Mouse (Mus musculus) spleen, adult 2 months (tissue): ENCODE measurements around the gene Tmprss9. TPM values are rescaled to one million over a fixed set of nuclear protein-coding genes. Genes with fewer than 3 reads are reported as not detected.

Experiments
- DNase-seq, 2 experiments: peaks; one replicate each; pipeline versions ENCODE4 v3.0.0 to v3.0.0-alpha.2; 2012 to 2021; ENCODE audit warnings: low spot score in 2 of 2, low read depth in 1 of 2
- H3K27ac ChIP-seq: fragments of 200-500 bp; 2 replicates; pipeline ENCODE4 v1.5.1; 2012; ENCODE audit warnings: low read length, inconsistent platforms; ENCODE audit not compliant: insufficient read depth
- H3K27me3 ChIP-seq: fragments of 200-500 bp; 2 replicates; pipeline ENCODE4 v1.6.1; 2012; ENCODE audit warnings: mild to moderate bottlenecking, moderate library complexity, low read length, inconsistent platforms; ENCODE audit not compliant: control insufficient read depth, insufficient read depth
- H3K36me3 ChIP-seq: fragments of 200-500 bp; 2 replicates; pipeline ENCODE4 v1.6.1; 2012; ENCODE audit warnings: mild to moderate bottlenecking, low read length, inconsistent platforms; ENCODE audit not compliant: control insufficient read depth, insufficient read depth
- H3K4me1 ChIP-seq: fragments of 200-500 bp; 2 replicates; pipeline ENCODE4 v1.6.1; 2011; ENCODE audit warnings: inconsistent platforms; ENCODE audit not compliant: control insufficient read depth, insufficient read depth, insufficient read length
- H3K4me3 ChIP-seq: fragments of 200-500 bp; 2 replicates; pipeline ENCODE4 v1.5.1; 2011; ENCODE audit warnings: mild to moderate bottlenecking, inconsistent platforms; ENCODE audit not compliant: insufficient read depth, insufficient read length; ENCODE audit errors: extremely low read depth
- CTCF ChIP-seq: fragments of 200-500 bp; IDR thresholded peaks from 2 replicates; pipeline ENCODE4 v1.5.1; 2011; ENCODE audit warnings: mild to moderate bottlenecking, inconsistent platforms; ENCODE audit not compliant: insufficient read depth, insufficient read length, insufficient replicate concordance; ENCODE audit errors: extremely low read depth
- POLR2A ChIP-seq: fragments of 200-500 bp; IDR thresholded peaks from 2 replicates; pipeline ENCODE4 v1.6.1; 2011; ENCODE audit warnings: low read depth, low read length, inconsistent platforms
- WGBS: fragments of 180-500 bp; shearing (Covaris S2); methylation state at CpG from one replicate; pipeline ENCODE4 v1.1.7; 2018; 5-methylcytosine and 5-hydroxymethylcytosine counted together
- polyA plus RNA-seq: library from polyadenylated mRNA; depleted of rRNA; stranded (reverse); fragments of >200 nt; gene quantifications from 2 replicates; pipeline ENCODE4 v1.2.3, GENCODE M21; 2012

Tmprss9 gene
- polyA plus RNA-seq, 1 experiment: 0.09 TPM

GRCm38 (mm10) chr10:80911891-80912290 lies 40.2 kb downstream of the Tmprss9 start:
- Histone ChIP-seq H3K4me3 (no peak overlapping the region), H3K27ac (no peak overlapping the region), H3K27me3 (no peaks in the 10 kb centered on the region), H3K4me1 (no peaks in the 10 kb centered on the region; the same call in 1 of the 2 replicates), H3K36me3 (peaks cover 1% of the 10 kb centered on the region; the same call in 1 of the 2 replicates)
- DNase-seq: no peak
- no peak for TF ChIP-seq CTCF
- no peak for TF ChIP-seq POLR2A

DNA sequence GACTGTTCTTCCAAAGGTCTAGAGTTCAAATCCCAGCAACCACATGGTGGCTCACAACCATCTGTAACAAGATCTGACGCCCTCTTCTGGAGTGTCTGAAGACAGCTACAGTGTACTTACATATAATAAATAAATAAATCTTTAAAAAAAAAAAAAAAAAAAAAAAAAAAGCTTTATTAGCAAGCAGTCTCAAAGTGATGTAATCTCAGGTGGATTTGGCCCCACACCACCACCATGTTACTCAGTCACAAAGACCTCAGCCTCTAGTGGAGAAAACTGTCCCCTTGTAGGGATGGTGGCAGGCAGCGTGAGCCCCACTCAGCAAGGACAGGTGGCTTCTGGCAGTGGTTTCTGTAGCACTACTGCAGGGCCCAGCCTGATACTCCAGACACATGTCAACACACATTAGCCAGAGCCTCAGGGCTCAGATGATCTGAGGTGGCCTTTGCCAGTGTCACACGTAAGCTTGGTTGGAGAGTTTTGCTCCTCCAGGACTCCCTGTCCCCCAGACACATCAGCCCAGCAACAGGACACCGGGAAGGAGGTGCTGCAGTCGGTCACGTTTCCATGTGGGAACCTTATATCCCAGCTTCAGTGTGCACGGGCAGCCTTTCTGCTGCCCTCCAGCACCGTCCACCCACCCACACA lies 41.8 kb downstream of the Tmprss9 start:
- TF ChIP-seq POLR2A (no peak), CTCF (no peak)
- H3K4me3 ChIP-seq: no peak overlapping the region
- 97% methylated on average over 7 of the region's 8 CpGs for WGBS
- H3K4me1 ChIP-seq: peaks cover 3% of the 10 kb centered on the region; the same call in 1 of the 2 replicates
- H3K27ac ChIP-seq: no peak overlapping the region
- H3K36me3 ChIP-seq: no peaks in the 10 kb centered on the region; the same call in 1 of the 2 replicates
- no peak for DNase-seq
- no peaks in the 10 kb centered on the region for H3K27me3 ChIP-seq

DNA sequence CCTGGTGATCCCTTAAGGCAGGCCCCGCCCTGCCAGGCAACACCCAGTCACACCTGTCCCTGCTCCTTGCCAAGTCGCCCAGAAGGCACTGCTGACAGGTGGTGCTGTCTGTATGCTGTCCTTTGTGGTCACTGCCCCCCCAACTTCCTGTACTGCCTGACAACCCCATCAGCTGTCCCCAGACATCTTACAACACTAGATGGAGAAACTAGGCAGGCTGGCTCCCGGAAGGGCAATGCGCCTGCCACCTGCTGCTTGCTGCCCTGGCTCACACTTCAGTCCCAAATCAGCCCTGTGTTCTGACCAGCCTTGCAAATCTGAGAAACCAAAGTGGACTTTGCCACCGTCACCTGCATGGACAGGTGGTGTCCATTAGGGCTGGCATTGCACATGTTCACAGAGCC lies 42.6 kb downstream of the Tmprss9 start:
- Histone ChIP-seq H3K27ac (no peak overlapping the region), H3K4me1 (peaks cover 3% of the 10 kb centered on the region; the same call in 1 of the 2 replicates), H3K36me3 (no peaks in the 10 kb centered on the region; the same call in 1 of the 2 replicates), H3K4me3 (no peak overlapping the region), H3K27me3 (no peaks in the 10 kb centered on the region)
- 64% methylated on average over 5 of the region's 5 CpGs for WGBS
- DNase-seq: no peak
- TF ChIP-seq CTCF: no peak

- Histone ChIP-seq H3K27me3 (no peaks in the 10 kb centered on the region), H3K4me3 (no peak overlapping the region), H3K36me3 (no peaks in the 10 kb centered on the region), H3K27ac (no peak overlapping the region), H3K4me1 (peaks cover 3% of the 10 kb centered on the region; the same call in 1 of the 2 replicates)
- WGBS: 73% methylated on average over 2 of the region's 2 CpGs
- no peak for TF ChIP-seq CTCF
- TF ChIP-seq POLR2A: no peak
- DNase-seq: no peak
Observed at GRCm38 (mm10) chr10:80915260-80915659, 43.6 kb downstream of the Tmprss9 start.

DNA sequence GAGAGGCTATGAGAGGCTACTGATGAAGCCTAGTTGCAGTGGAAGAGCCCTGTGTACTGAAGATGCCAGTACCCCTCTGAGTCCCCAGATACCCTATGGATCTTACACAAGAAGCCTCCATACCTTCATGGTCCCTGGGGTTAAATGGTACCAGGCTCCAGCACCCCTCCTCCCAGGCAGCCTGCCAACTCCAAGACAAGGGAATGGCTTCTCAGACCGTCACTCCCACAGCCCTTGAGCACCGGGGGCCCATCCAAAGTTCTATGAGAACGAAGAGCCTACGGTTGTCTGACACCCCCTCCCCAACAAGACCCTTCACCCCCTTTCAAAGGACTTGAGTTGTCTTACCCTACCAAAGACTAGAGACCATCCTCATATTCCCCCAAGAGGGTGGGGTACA lies 44.1 kb downstream of the Tmprss9 start:
- no peaks in the 10 kb centered on the region for H3K36me3 ChIP-seq
- WGBS: 93% methylated on average over 4 of the region's 4 CpGs

DNA sequence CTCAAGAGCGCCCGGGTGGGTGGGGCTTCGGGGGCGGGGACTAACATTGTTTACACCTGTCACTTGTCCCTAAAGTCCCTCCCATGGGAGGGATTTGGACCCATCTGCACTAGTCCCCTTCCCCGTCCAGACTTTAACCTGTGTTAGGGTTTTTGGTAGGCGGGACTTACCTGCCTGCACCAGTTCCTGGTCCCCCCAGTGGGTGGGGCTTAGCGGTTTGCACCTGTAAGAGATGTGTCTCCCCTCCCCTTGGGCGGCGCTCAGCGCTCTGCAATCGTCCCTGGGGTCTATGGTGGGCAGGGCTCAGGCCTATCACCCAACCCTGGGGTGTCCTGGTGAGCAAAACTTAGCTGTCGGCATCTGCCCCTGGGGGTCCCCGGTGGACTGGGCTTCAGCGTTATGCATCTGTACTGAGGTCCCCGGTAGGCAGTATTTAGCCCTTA lies 45.7 kb downstream of the Tmprss9 start:
- H3K27me3 ChIP-seq: no peaks in the 10 kb centered on the region
- no peak for TF ChIP-seq CTCF
- TF ChIP-seq POLR2A: no peak
- H3K4me1 ChIP-seq: peaks cover 3% of the 10 kb centered on the region; the same call in 1 of the 2 replicates
- no peak for DNase-seq
- no peak overlapping the region for H3K27ac ChIP-seq
- 4% methylated on average over 15 of the region's 15 CpGs for WGBS
- H3K36me3 ChIP-seq: no peaks in the 10 kb centered on the region
- H3K4me3 ChIP-seq: peak overlapping the region; percentile 81

More for the DNA sequence above, 44.1 kb downstream of the Tmprss9 start:
- Histone ChIP-seq H3K4me1 (peaks cover 3% of the 10 kb centered on the region; the same call in 1 of the 2 replicates), H3K4me3 (no peak overlapping the region), H3K27ac (no peak overlapping the region), H3K27me3 (no peaks in the 10 kb centered on the region)
- no peak for DNase-seq
- TF ChIP-seq POLR2A (no peak), CTCF (no peak)

DNA sequence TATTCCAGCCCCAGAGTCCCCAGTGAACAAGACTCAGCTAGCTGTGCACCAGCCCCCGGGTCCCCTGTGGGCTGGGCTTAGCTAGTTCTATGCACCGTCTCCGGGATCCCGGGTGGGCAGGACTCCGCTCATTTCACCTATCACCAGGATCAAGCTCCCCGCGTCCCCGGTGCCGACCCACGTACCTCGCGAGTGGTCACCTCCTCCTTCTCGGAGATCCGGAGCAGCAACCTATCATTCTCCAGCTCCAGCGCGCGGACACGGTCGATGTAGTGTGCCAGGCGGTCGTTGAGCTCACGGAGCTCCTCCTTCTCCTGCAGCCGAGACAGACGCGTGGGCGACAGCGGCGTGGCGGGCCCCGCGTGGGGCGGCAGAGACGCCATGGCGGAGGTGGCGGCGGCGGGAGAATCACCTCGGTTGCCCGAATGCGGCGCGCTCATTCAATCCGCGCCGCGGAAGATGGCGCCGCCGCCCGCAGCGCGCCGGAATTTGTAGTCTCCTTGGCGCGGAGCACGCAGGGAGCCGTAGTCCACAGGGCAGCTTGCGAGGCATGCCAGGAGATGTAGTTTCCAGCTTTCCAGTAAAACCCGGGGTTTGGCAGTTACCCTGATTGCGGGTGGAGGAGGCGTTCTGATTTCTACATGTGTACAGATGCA lies 46.3 kb downstream of the Tmprss9 start, which contains the start of gene Lmnb2:
Gene Lmnb2, minus strand, starts transcription at position 467 of the 656 bp plus-strand sequence.
- H3K4me1 ChIP-seq: peaks cover 3% of the 10 kb centered on the region; the same call in 1 of the 2 replicates
- peak in 1 of 2 experiments; percentile 55 for DNase-seq
- H3K4me3 ChIP-seq: peak within 1 kb of the TSS; percentile 81
- WGBS: under 1% methylated on average over 61 of the region's 61 CpGs
- no peaks in the 10 kb centered on the region for H3K27me3 ChIP-seq
- TF ChIP-seq CTCF: no peak
- TF ChIP-seq POLR2A: no peak
- H3K36me3 ChIP-seq: no peaks in the 10 kb centered on the region
- H3K27ac ChIP-seq: no peak within 1 kb of the TSS
